Mouse (Mus musculus) liver, embryonic 15.5 days (tissue): ENCODE data around the gene Mosmo. TPM values are rescaled to one million over a fixed set of nuclear protein-coding genes. Genes with fewer than 3 reads are reported as not detected.

Experiments
- ATAC-seq: fragments of 200-750 bp; cut with Nextera tagmentation; 2 replicates; pipeline ENCODE4 v1.8.0; 2017; ENCODE audit warnings: moderate number of reproducible peaks, mild to moderate bottlenecking, moderate library complexity; ENCODE audit not compliant: insufficient read depth
- H3K27ac ChIP-seq: fragments of 300-500 bp; sonication (generic); replicated peaks from 2 replicates; pipeline ENCODE4 v1.5.1; 2015; ENCODE audit warnings: mild to moderate bottlenecking, inconsistent platforms
- H3K27me3 ChIP-seq: fragments of 300-500 bp; sonication (generic); 2 replicates; pipeline ENCODE4 v1.6.1; 2015; ENCODE audit warnings: mild to moderate bottlenecking, inconsistent platforms
- H3K36me3 ChIP-seq: fragments of 300-500 bp; sonication (generic); replicated peaks from 2 replicates; pipeline ENCODE4 v1.6.1; 2015; ENCODE audit warnings: moderate library complexity, mild to moderate bottlenecking, inconsistent platforms
- H3K4me1 ChIP-seq: fragments of 300-500 bp; sonication (generic); replicated peaks from 2 replicates; pipeline ENCODE4 v1.6.1; 2015; ENCODE audit warnings: inconsistent platforms
- H3K4me2 ChIP-seq: fragments of 300-500 bp; sonication (generic); 2 replicates; pipeline ENCODE4 v1.6.1; 2015; ENCODE audit warnings: moderate library complexity, mild to moderate bottlenecking, inconsistent platforms
- H3K4me3 ChIP-seq: fragments of 300-500 bp; sonication (generic); replicated peaks from 2 replicates; pipeline ENCODE4 v1.5.1; 2015; ENCODE audit warnings: mild to moderate bottlenecking, inconsistent platforms
- H3K9ac ChIP-seq: fragments of 300-500 bp; sonication (generic); 2 replicates; pipeline ENCODE4 v1.6.1; 2015; ENCODE audit warnings: moderate library complexity, mild to moderate bottlenecking, inconsistent platforms
- H3K9me3 ChIP-seq: fragments of 300-500 bp; sonication (generic); replicated peaks from 2 replicates; pipeline ENCODE4 v1.6.1; 2016; ENCODE audit warnings: inconsistent platforms
- WGBS: fragments of 180-500 bp; shearing (Covaris S2); methylation state at CpG from one replicate; pipeline ENCODE4 v1.1.7; 2015; ENCODE audit warnings: mixed read lengths; ENCODE audit not compliant: insufficient replicate concordance; 5-methylcytosine and 5-hydroxymethylcytosine counted together
- polyA plus RNA-seq: library from polyadenylated mRNA; unstranded; fragments of >200 nt; fragmentation: Nextera tagmentation; extraction: Ambion mirVana; gene quantifications from 2 replicates; pipeline ENCODE4 v1.2.1, GENCODE M21; 2015

Mosmo gene
- polyA plus RNA-seq = 5.6 and 7.4 TPM in 2 replicates

- Histone ChIP-seq H3K27me3 (no peaks in the 10 kb centered on the region), H3K4me1 (peaks cover 54% of the 10 kb centered on the region), H3K36me3 (no peaks in the 10 kb centered on the region), H3K4me3 (peak within 1 kb of the TSS; percentile 90), H3K9me3 (no peaks in the 10 kb centered on the region), H3K9ac (peak within 1 kb of the TSS; percentile 77), H3K4me2 (peak within 1 kb of the TSS; percentile 82), H3K27ac (peak within 1 kb of the TSS; percentile 78)
- peak; percentile 93 for ATAC-seq
- under 1% methylated on average over 44 of the region's 44 CpGs for WGBS
Observed at GRCm38 (mm10) chr7:120677001-120677643, at the start of gene Mosmo. Mosmo (plus strand) TSS chr7:120677618.

GRCm38 (mm10) chr7:120632518-120632917 is 44.9 kb upstream of the Mosmo start:
- no peak for ATAC-seq
- 0 out of 2 replicates have a peak, but pooled peaks cover 4% of the 10 kb centered on the region for H3K27me3 ChIP-seq
- WGBS = 65% methylated on average over 1 of the region's 1 CpGs
- H3K27ac ChIP-seq = no peak overlapping the region
- peaks cover 18% of the 10 kb centered on the region for H3K4me1 ChIP-seq
- no peak overlapping the region for H3K4me3 ChIP-seq
- no peak overlapping the region for H3K9ac ChIP-seq
- H3K4me2 ChIP-seq = no peak overlapping the region
- peaks cover 1% of the 10 kb centered on the region for H3K36me3 ChIP-seq
- no peaks in the 10 kb centered on the region for H3K9me3 ChIP-seq

- ATAC-seq = no peak
- 6% methylated on average over 9 of the region's 9 CpGs for WGBS
- Histone ChIP-seq H3K4me2 (peak overlapping the region; percentile 80), H3K9me3 (no peaks in the 10 kb centered on the region), H3K4me1 (peaks cover 24% of the 10 kb centered on the region), H3K27ac (0 out of 2 replicates have a peak overlapping the region, but pooled peaks have one; percentile 78), H3K4me3 (peak overlapping the region; percentile 96), H3K27me3 (0 out of 2 replicates have a peak, but pooled peaks cover 4% of the 10 kb centered on the region), H3K9ac (peak overlapping the region; percentile 96), H3K36me3 (peaks cover 17% of the 10 kb centered on the region)
Observed at GRCm38 (mm10) chr7:120634301-120634700, 43.1 kb upstream of the Mosmo start.

- Histone ChIP-seq H3K4me3 (peak within 1 kb of the TSS; percentile 96), H3K9me3 (no peaks in the 10 kb centered on the region), H3K27me3 (0 out of 2 replicates have a peak, but pooled peaks cover 4% of the 10 kb centered on the region), H3K4me2 (peak within 1 kb of the TSS; percentile 80), H3K27ac (peak within 1 kb of the TSS; percentile 89), H3K9ac (peak within 1 kb of the TSS; percentile 96), H3K4me1 (peaks cover 24% of the 10 kb centered on the region), H3K36me3 (peaks cover 22% of the 10 kb centered on the region)
- under 1% methylated on average over 45 of the region's 45 CpGs for WGBS
- ATAC-seq = peak; percentile 98
Observed at GRCm38 (mm10) chr7:120634711-120635361, 42.6 kb upstream of the Mosmo start, which contains the start of gene Uqcrc2. Uqcrc2 (plus strand) TSS chr7:120635176.

GRCm38 (mm10) chr7:120635362-120635781 is 42.0 kb upstream of the Mosmo start:
- Histone ChIP-seq H3K9me3 (no peaks in the 10 kb centered on the region), H3K4me2 (peak overlapping the region; percentile 80), H3K4me1 (peaks cover 24% of the 10 kb centered on the region), H3K36me3 (peaks cover 26% of the 10 kb centered on the region), H3K27me3 (0 out of 2 replicates have a peak, but pooled peaks cover 4% of the 10 kb centered on the region), H3K4me3 (peak overlapping the region; percentile 96), H3K9ac (peak overlapping the region; percentile 96), H3K27ac (peak overlapping the region; percentile 89)
- under 1% methylated on average over 32 of the region's 32 CpGs for WGBS
- ATAC-seq = peak; percentile 73

GRCm38 (mm10) chr7:120635821-120636220 is 41.6 kb upstream of the Mosmo start:
- ATAC-seq = no peak
- H3K9me3 ChIP-seq = no peaks in the 10 kb centered on the region
- WGBS = under 1% methylated on average over 11 of the region's 11 CpGs
- 0 out of 2 replicates have a peak, but pooled peaks cover 4% of the 10 kb centered on the region for H3K27me3 ChIP-seq
- peak overlapping the region; percentile 96 for H3K4me3 ChIP-seq
- peaks cover 30% of the 10 kb centered on the region for H3K36me3 ChIP-seq
- H3K4me2 ChIP-seq = peak overlapping the region; percentile 80
- peaks cover 24% of the 10 kb centered on the region for H3K4me1 ChIP-seq
- peak overlapping the region; percentile 89 for H3K27ac ChIP-seq
- H3K9ac ChIP-seq = peak overlapping the region; percentile 96

GRCm38 (mm10) chr7:120643217-120643616 is 34.2 kb upstream of the Mosmo start:
- peaks cover 77% of the 10 kb centered on the region for H3K36me3 ChIP-seq

GRCm38 (mm10) chr7:120647849-120648248 is 29.6 kb upstream of the Mosmo start:
- H3K9ac ChIP-seq = no peak overlapping the region
- H3K27me3 ChIP-seq = no peaks in the 10 kb centered on the region
- peaks cover 89% of the 10 kb centered on the region for H3K36me3 ChIP-seq
- no peaks in the 10 kb centered on the region for H3K4me1 ChIP-seq
- H3K4me2 ChIP-seq = no peak overlapping the region
- WGBS = 56% methylated on average over 2 of the region's 2 CpGs
- H3K9me3 ChIP-seq = no peaks in the 10 kb centered on the region
- ATAC-seq = no peak
- H3K27ac ChIP-seq = no peak overlapping the region
- H3K4me3 ChIP-seq = no peak overlapping the region

More at GRCm38 (mm10) chr7:120643217-120643616, 34.2 kb upstream of the Mosmo start:
- no peak for ATAC-seq
- 73% methylated on average over 4 of the region's 4 CpGs for WGBS
- Histone ChIP-seq H3K4me2 (no peak overlapping the region), H3K9ac (no peak overlapping the region), H3K4me3 (no peak overlapping the region), H3K27me3 (no peaks in the 10 kb centered on the region), H3K9me3 (no peaks in the 10 kb centered on the region), H3K4me1 (0 out of 2 replicates have a peak, but pooled peaks cover under 1% of the 10 kb centered on the region), H3K27ac (no peak overlapping the region)

GRCm38 (mm10) chr7:120662079-120662478 is 15.3 kb upstream of the Mosmo start:
- Histone ChIP-seq H3K4me2 (no peak overlapping the region), H3K9ac (no peak overlapping the region), H3K27me3 (no peaks in the 10 kb centered on the region), H3K4me3 (no peak overlapping the region), H3K27ac (no peak overlapping the region), H3K36me3 (peaks cover 32% of the 10 kb centered on the region), H3K9me3 (no peaks in the 10 kb centered on the region), H3K4me1 (no peaks in the 10 kb centered on the region)
- no peak for ATAC-seq
- 60% methylated on average over 4 of the region's 4 CpGs for WGBS

- H3K4me3 ChIP-seq = no peak within 1 kb of the TSS
- H3K4me1 ChIP-seq = peaks cover 3% of the 10 kb centered on the region; the same call in 1 of the 2 replicates
- no peaks in the 10 kb centered on the region for H3K9me3 ChIP-seq
- no peak within 1 kb of the TSS for H3K9ac ChIP-seq
- no peak within 1 kb of the TSS for H3K27ac ChIP-seq
- 20% methylated on average over 14 of the region's 14 CpGs for WGBS
- 0 out of 2 replicates have a peak, but pooled peaks cover 8% of the 10 kb centered on the region for H3K27me3 ChIP-seq
- peak; percentile 49; the same call in 1 of the 2 replicates for ATAC-seq
- H3K36me3 ChIP-seq = no peaks in the 10 kb centered on the region
- 0 out of 2 replicates have a peak within 1 kb of the TSS, but pooled peaks have one; percentile 17 for H3K4me2 ChIP-seq
Observed at GRCm38 (mm10) chr7:120670153-120670875, 7.1 kb upstream of the Mosmo start, which contains the start of gene Pdzd9. Pdzd9 (minus strand) TSS chr7:120670343.
